Mouse (Mus musculus) monocyte, adult 2 months (primary cell): ENCODE measurements at regions not wholly inside any gene's neighbourhood (a gene's known extent, or its start where the extent isn't known, plus 50 kb on each side); places are given as distances from the start of the nearest gene placed in this dataset.
"Not testable (repeated sequence)": the region's sequence is repeated elsewhere in the genome, so short reads cannot be mapped to it uniquely, and the experiment has no call there.

Experiments used
- DNase-seq, 2 experiments: peaks; one replicate each; pipeline ENCODE4 v3.0.0; 2022; ENCODE audit warnings: low spot score in 2 of 2, low read depth in 1 of 2

- no peak for DNase-seq
These were observed 86.0 kb upstream of the Lemd2 start for GRCm38 (mm10) chr17:27290311-27290710.

GRCm38 (mm10) chr17:27289804-27290203 lies 85.5 kb upstream of the Lemd2 start:
- DNase-seq = not testable (repeated sequence)

GRCm38 (mm10) chr17:27287986-27288385 lies 83.7 kb upstream of the Lemd2 start:
- not testable (repeated sequence) for DNase-seq

DNA sequence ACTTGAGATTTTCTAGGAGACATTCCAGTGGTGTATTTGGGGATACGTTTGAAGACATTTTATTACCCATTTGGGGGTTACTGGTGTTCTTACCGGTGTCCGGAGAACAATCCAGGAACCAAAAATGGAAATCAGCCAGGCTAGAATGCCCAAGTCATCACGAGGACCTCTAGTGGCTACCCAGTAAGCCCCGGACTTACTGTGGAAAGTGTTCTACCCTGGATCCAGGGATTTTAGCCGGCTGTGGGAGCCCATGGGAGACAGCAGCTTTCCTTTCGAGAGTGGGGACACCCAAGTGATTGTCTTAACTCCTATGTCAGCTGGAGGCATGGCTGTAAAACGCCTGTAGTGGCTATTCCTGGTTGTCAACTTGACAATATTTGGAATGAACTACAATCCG lies 77.0 kb upstream of the Lemd2 start:
- no peak for DNase-seq

GRCm38 (mm10) chr17:27279491-27280288 lies 75.4 kb upstream of the Lemd2 start:
- DNase-seq = not testable (repeated sequence)

DNA sequence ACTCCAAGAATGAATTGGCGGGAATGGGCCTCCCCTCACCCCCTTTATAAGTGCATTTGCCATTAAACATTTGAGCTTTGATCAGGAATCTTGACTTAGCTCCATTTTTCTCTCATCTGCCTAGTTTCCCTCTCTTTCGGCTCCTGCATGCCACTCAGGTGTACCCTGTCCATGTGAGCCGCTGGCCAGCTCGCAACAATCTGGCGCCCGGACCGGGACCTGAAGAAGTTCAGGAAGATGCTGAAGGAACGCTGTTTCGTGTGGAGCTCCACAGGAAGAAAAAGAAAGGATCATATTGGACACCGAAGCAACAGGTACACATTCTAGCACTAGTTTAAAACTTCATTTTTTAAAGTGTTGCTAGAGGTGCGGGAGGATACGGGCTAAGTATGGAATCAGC lies 73.5 kb upstream of the Lemd2 start:
- not testable (repeated sequence) for DNase-seq

- DNase-seq = not testable (repeated sequence)
These were observed 67.5 kb upstream of the Lemd2 start for GRCm38 (mm10) chr17:27271756-27272155.

DNA sequence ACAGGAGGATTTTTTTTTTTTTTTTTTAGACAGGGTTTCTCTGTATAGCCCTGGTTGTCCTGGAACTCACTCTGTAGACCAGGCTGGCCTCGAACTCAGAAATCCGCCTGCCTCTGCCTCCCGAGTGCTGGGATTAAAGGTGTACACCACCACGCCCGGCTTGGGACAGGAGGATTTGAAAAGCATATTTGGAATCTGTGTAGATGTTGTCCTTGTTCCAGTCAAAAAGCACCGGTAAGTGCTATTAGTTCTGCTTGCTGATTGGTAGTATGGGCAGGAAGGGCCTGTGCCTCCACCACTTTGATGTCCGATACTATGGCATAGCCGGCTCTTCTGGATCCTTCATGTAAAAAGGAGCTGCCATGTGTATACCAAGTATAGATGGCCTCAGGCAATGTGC lies 66.5 kb upstream of the Lemd2 start:
- DNase-seq = not testable (repeated sequence)

DNA sequence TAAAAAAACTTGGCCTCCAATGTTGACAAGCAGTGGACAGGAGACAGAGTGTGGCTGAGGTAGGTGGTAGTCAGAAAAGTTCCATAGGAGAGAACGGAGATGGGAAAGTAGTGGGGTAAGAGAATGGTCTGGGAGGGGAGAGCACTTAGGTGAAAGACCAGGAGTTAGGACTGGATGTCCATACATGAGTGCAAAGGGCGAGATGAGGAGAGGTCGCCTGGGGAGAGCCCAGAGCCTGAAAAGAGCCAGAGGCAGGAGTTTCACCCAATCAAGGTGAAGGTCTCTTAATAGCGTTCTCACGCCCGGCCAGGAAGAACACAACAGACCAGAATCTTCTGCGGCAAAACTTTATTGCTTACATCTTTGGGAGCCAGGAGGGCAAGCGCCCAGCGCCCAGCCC lies 60.3 kb upstream of the Lemd2 start:
- DNase-seq = not testable (repeated sequence)

GRCm38 (mm10) chr17:27262607-27263006 lies 58.3 kb upstream of the Lemd2 start:
- no peak for DNase-seq

DNA sequence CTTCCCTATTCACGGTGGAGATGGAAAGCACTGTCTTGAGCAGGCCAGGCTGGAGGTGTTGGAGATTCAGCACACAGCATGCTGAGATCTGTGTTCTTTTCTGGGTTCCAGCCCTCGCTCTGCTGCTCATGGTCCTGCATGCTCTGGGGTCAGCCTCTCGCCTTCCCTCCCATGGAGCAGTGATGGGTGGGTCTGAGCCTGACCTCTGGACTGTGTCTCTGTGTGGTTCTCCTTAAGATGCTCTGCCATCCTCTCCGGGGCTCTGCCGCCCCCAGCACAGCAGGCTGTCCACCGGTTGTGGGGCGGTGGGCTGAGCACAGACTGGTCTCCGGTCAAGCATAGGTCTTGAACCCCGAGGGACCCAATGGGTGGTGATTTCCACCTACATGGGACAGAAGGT lies 57.7 kb upstream of the Lemd2 start:
- no peak for DNase-seq

DNA sequence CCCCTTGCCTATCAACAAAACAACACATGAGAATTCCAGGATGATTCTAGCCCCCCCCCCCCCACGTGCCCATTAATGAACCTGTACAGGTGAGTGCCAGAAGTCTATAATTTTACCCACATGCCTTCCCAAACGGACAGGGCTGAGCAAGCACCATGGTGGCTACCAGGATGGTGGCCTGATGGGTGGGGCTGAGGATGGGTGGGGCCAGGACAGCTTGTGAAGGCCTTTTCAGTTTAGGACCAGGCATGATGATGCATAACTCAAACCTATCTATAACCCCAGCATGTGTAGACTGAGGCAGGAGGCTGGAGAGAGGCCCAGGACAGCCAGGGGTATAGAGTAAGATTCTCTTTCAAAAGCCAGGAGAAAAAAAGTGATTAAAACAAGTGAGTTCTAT lies 57.0 kb upstream of the Lemd2 start:
- DNase-seq = no peak

GRCm38 (mm10) chr17:27260116-27260515 lies 55.8 kb upstream of the Lemd2 start:
- no peak for DNase-seq

DNA sequence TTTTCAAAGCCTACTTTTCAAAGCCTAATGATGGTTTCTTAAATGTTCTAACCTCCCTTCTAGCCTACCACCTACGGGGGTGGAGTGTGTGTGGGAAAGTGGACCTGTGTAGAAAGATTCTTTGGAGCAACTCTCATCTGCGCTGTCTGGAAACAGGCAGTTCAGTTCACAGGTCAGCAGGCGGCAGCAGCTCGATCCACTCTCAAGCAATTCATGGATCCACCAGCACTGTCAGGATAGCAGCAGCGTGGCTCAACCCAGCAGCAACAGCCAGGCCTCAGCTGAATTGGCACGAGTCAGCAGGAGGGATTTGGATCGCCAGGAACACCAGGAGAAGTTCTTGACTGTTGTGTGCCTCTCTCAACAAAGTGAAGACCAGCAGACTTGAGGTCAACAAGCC lies 53.1 kb upstream of the Lemd2 start:
- no peak for DNase-seq

GRCm38 (mm10) chr17:27255804-27256203 lies 51.5 kb upstream of the Lemd2 start:
- no peak for DNase-seq
